In the genomic region with DNA sequence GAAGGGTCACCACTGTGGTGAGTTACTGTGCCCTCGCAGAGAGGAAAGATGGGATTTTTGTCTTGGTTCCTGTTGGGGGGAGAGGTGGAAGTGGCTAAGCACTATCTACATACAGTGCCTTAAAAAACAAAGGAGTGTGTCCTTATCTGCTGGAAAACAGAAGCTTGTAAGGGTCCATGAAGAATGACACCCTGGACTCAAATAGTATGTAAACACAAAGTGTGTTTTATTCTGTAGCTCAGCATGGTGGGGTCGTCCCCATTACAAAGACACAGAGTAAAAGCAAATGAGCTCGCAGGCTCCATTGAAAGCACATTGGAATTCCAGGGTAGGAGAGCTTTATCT, we compare ENCODE assay signal across 8 mouse cellular contexts. TPM values are rescaled to one million over a fixed set of nuclear protein-coding genes. Genes with fewer than 3 reads are reported as not detected.
DNase-seq lines count a peak whose midpoint lies in the region; ATAC-seq and TF ChIP-seq lines count a peak whose summit lies in the region.

No protein-coding gene starts in this region.

- DNase-seq in layer of hippocampus, adult 2 months (ENCODE audit: low spot score in 2 of 2) = no peak
- DNase-seq in layer of hippocampus, adult 9-10 months (ENCODE audit: low spot score) = no peak
- DNase-seq in hindbrain, postnatal 0 days (ENCODE audit: low spot score) = no peak
- no peak for DNase-seq in midbrain, postnatal 0 days (ENCODE audit: low spot score)
- DNase-seq in gastrocnemius, postnatal 36 days = no peak
- no peak for DNase-seq in spleen, adult 18-20 months

- 33% methylated on average over 3 of the region's 3 CpGs for WGBS in hindbrain, postnatal 0 days
- WGBS in midbrain, postnatal 0 days = 29% methylated on average over 3 of the region's 3 CpGs

- no peak for ATAC-seq in hindbrain, postnatal 0 days
- ATAC-seq in midbrain, postnatal 0 days (ENCODE audit: low FRiP score) = peak; percentile 27; the same call in 1 of the 2 replicates
- no peak for ATAC-seq in granulocyte monocyte progenitor cell, adult 5-6 weeks (replicated peaks; ENCODE audit: poor library complexity, severe bottlenecking)

- TF ChIP-seq POLR2A in cortical plate, adult 2 months (IDR thresholded peaks at IDR 0.05; ENCODE audit: extremely low read depth, insufficient read depth, low read length) = no peak

- TF ChIP-seq CTCF in layer of hippocampus, adult 2 months (conservative IDR thresholded peaks at IDR 0.05) = no peak
- TF ChIP-seq CTCF in cortical plate, adult 2 months (IDR thresholded peaks at IDR 0.05; ENCODE audit: extremely low read depth, insufficient read depth, low read length) = no peak
- no peak for TF ChIP-seq CTCF in hindbrain, postnatal 0 days (IDR thresholded peaks at IDR 0.05; ENCODE audit: low read depth)
- no peak for TF ChIP-seq CTCF in midbrain, postnatal 0 days (IDR thresholded peaks at IDR 0.05)

- peak overlapping the region; percentile 93 for H3K27ac ChIP-seq in layer of hippocampus, adult 2 months
- peak overlapping the region; percentile 58 for H3K27ac ChIP-seq in cortical plate, adult 2 months (ENCODE audit: insufficient read depth, low read length)
- H3K27ac ChIP-seq in hindbrain, postnatal 0 days = peak overlapping the region; percentile 90
- peak overlapping the region; percentile 92 for H3K27ac ChIP-seq in midbrain, postnatal 0 days (ENCODE audit: low read depth, low read length)

- peak overlapping the region; percentile 75; the same call in 1 of the 2 replicates for H3K4me3 ChIP-seq in layer of hippocampus, adult 2 months
- peak overlapping the region; percentile 73 for H3K4me3 ChIP-seq in cortical plate, adult 2 months (ENCODE audit: insufficient read depth, low read length)
- H3K4me3 ChIP-seq in hindbrain, postnatal 0 days (ENCODE audit: low read length) = peak overlapping the region; percentile 75
- peak overlapping the region; percentile 69 for H3K4me3 ChIP-seq in midbrain, postnatal 0 days (ENCODE audit: low read depth, low read length)

- H3K4me1 ChIP-seq in cortical plate, adult 2 months (ENCODE audit: control insufficient read depth, insufficient read depth, low read length) = no peaks in the 10 kb centered on the region; the same call in 1 of the 2 replicates
- no peaks in the 10 kb centered on the region for H3K4me1 ChIP-seq in hindbrain, postnatal 0 days (ENCODE audit: insufficient read depth, low read length)
- no peaks in the 10 kb centered on the region for H3K4me1 ChIP-seq in midbrain, postnatal 0 days (ENCODE audit: insufficient read depth, low read length)

- no peaks in the 10 kb centered on the region for H3K27me3 ChIP-seq in hindbrain, postnatal 0 days (ENCODE audit: insufficient read depth, low read length)
- H3K27me3 ChIP-seq in midbrain, postnatal 0 days (ENCODE audit: insufficient read depth, low read length) = no peaks in the 10 kb centered on the region

- intact Hi-C loops in gastrocnemius, postnatal 36 days (cut with DNase I) = loop anchor here (5.0 kb wide), 2 partner anchors 46 to 61 kb away; a partner anchor contains a TSS

- peak overlapping the region; percentile 87 for H3K4me2 ChIP-seq in hindbrain, postnatal 0 days (ENCODE audit: low read depth, low read length)
- peak overlapping the region; percentile 76 for H3K4me2 ChIP-seq in midbrain, postnatal 0 days (ENCODE audit: low read depth, low read length, poor library complexity, severe bottlenecking)

- no peaks in the 10 kb centered on the region for H3K9me3 ChIP-seq in hindbrain, postnatal 0 days (ENCODE audit: low read length)
- H3K9me3 ChIP-seq in midbrain, postnatal 0 days (ENCODE audit: low read length) = no peaks in the 10 kb centered on the region

- peak overlapping the region; percentile 92 for H3K9ac ChIP-seq in hindbrain, postnatal 0 days (replicated peaks; ENCODE audit: low read length)
- peak overlapping the region; percentile 90 for H3K9ac ChIP-seq in midbrain, postnatal 0 days (replicated peaks; ENCODE audit: low read length, poor library complexity, severe bottlenecking)

- no peaks in the 10 kb centered on the region for H3K36me3 ChIP-seq in hindbrain, postnatal 0 days (ENCODE audit: insufficient read depth, low read length)
- no peaks in the 10 kb centered on the region for H3K36me3 ChIP-seq in midbrain, postnatal 0 days (ENCODE audit: insufficient read depth, low read length)

RNA-seq across cellular contexts. Expression of a gene that starts 0.8 kb away (rescaled TPM):
- total RNA-seq in layer of hippocampus, adult 2 months (2021) = 10 to 100 TPM; 27.9 to 28.9 TPM
- 21.5 and 27.3 TPM in 2 replicates for polyA plus RNA-seq in cortical plate, adult 2 months (2012; rRNA removed)
- 9.9 and 15.1 TPM in 2 replicates for total RNA-seq in hindbrain, postnatal 0 days (2014; rRNA removed)
- 10.2 and 12.8 TPM in 2 replicates for polyA plus RNA-seq in hindbrain, postnatal 0 days (2015; fragmentation: Nextera tagmentation; extraction: Ambion mirVana)
- 11.0 and 16.3 TPM in 2 replicates for total RNA-seq in midbrain, postnatal 0 days (2014; rRNA removed)
- polyA plus RNA-seq in midbrain, postnatal 0 days (2015; fragmentation: Nextera tagmentation; extraction: Ambion mirVana) = 10.1 and 11.5 TPM in 2 replicates
- 10 to 100 TPM; 10.2 TPM for total RNA-seq in gastrocnemius, postnatal 36 days (2021)
- total RNA-seq in granulocyte monocyte progenitor cell, adult 5-6 weeks (2014; fragmentation: Nextera tagmentation) = 18.1 and 33.9 TPM in 2 replicates
- total RNA-seq in granulocyte monocyte progenitor cell, adult 5-6 weeks (2017) = 21.9 and 38.7 TPM in 2 replicates

RNA-seq across cellular contexts. Expression of a gene that starts 45.0 kb away (rescaled TPM):
- 10 to 100 TPM; 90.4 to 92.5 TPM for total RNA-seq in layer of hippocampus, adult 2 months (2021)
- 74.7 and 75.2 TPM in 2 replicates for polyA plus RNA-seq in cortical plate, adult 2 months (2012; rRNA removed)
- 114 and 129 TPM in 2 replicates for total RNA-seq in hindbrain, postnatal 0 days (2014; rRNA removed)
- polyA plus RNA-seq in hindbrain, postnatal 0 days (2015; fragmentation: Nextera tagmentation; extraction: Ambion mirVana) = 166 and 176 TPM in 2 replicates
- 96.6 and 116 TPM in 2 replicates for total RNA-seq in midbrain, postnatal 0 days (2014; rRNA removed)
- polyA plus RNA-seq in midbrain, postnatal 0 days (2015; fragmentation: Nextera tagmentation; extraction: Ambion mirVana) = 137 and 144 TPM in 2 replicates
- 100 to 1,000 TPM; 123 TPM for total RNA-seq in gastrocnemius, postnatal 36 days (2021)
- 266 and 303 TPM in 2 replicates for total RNA-seq in granulocyte monocyte progenitor cell, adult 5-6 weeks (2014; fragmentation: Nextera tagmentation)
- total RNA-seq in granulocyte monocyte progenitor cell, adult 5-6 weeks (2017) = 463 and 482 TPM in 2 replicates

RNA-seq across cellular contexts. Expression of a gene that starts 45.3 kb away (rescaled TPM):
- 10 to 100 TPM; 15.7 to 17.8 TPM for total RNA-seq in layer of hippocampus, adult 2 months (2021)
- polyA plus RNA-seq in cortical plate, adult 2 months (2012; rRNA removed) = 8.1 and 9.4 TPM in 2 replicates
- 7.4 and 13.0 TPM in 2 replicates for total RNA-seq in hindbrain, postnatal 0 days (2014; rRNA removed)
- polyA plus RNA-seq in hindbrain, postnatal 0 days (2015; fragmentation: Nextera tagmentation; extraction: Ambion mirVana) = 10.7 and 12.2 TPM in 2 replicates
- 10.7 and 14.0 TPM in 2 replicates for total RNA-seq in midbrain, postnatal 0 days (2014; rRNA removed)
- 7.8 and 8.2 TPM in 2 replicates for polyA plus RNA-seq in midbrain, postnatal 0 days (2015; fragmentation: Nextera tagmentation; extraction: Ambion mirVana)
- 10 to 100 TPM; 18.6 to 21.8 TPM for total RNA-seq in gastrocnemius, postnatal 36 days (2021)
- total RNA-seq in granulocyte monocyte progenitor cell, adult 5-6 weeks (2014; fragmentation: Nextera tagmentation) = 45.5 and 46.1 TPM in 2 replicates
- 73.6 and 87.8 TPM in 2 replicates for total RNA-seq in granulocyte monocyte progenitor cell, adult 5-6 weeks (2017)
